Mouse (Mus musculus) colon, adult 2 months (tissue): Measurements from ENCODE around the gene Picalm. TPM values are rescaled to one million over a fixed set of nuclear protein-coding genes. Genes with fewer than 3 reads are reported as not detected.

ENCODE experiments used
- polyA plus RNA-seq: library from polyadenylated mRNA; depleted of rRNA; stranded (reverse); fragments of >200 nt; gene quantifications from 2 replicates; pipeline ENCODE4 v1.2.3, GENCODE M21; 2012; rRNA removed

The Picalm gene
- polyA plus RNA-seq: 36.2 and 43.5 TPM in 2 replicates

DNA sequence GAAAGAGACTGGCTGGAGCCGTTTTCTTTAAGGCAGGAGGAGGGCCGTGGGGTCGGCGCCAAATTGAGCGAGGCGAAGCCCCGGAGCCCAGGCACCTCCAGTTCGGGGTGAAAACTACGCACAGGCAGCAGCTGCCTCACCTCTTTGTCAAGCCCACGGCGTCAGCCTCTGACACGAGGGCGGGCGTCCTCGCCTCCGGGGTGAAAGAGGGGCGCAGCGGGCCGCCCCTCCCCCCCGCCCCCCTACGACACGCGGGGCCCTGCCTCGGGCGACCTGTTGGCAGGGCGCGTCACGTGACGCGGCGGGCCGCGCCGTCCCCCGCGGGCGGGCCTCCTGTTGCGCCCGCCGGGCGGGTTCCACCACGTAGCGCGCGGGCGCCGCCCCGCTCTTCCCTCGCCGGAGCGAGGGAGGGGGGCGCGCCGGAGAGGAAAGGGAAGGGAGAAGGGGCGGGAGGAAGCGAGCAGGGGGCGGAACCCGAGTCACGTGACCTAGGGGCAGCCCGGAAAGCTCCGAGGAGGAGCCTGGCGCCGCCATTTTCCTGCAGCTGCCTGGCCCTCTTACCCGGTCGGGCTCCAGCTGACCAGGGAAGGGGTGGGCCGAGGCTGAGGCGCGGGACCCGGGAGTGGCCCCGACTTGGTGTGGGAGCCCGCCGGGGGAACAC lies at the start of gene Picalm:
TSS of gene Picalm (plus strand) at position 482 of the 661 bp plus-strand sequence.

Other genes starting within 250 kb of the Picalm start
- gene Ccdc81, start 226.6 kb upstream of the Picalm start, polyA plus RNA-seq: not detected in 2 replicates
- 30.6 and 33.3 TPM in 2 replicates for gene Hikeshi, start 189.0 kb upstream of the Picalm start, polyA plus RNA-seq
- gene Eed, start 149.2 kb upstream of the Picalm start, polyA plus RNA-seq: 16.2 and 24.8 TPM in 2 replicates
- not detected in 2 replicates for gene Ccdc83, start 135.6 kb downstream of the Picalm start, polyA plus RNA-seq
- 17.7 and 17.8 TPM in 2 replicates for gene Sytl2, start 172.0 kb downstream of the Picalm start, polyA plus RNA-seq